Mouse (Mus musculus): ENCODE results near the gene Sv2a. TPM values are rescaled to one million over a fixed set of nuclear protein-coding genes. Genes with fewer than 3 reads are reported as not detected.
"Not testable (repeated sequence)": the region's sequence is repeated elsewhere in the genome, so short reads cannot be mapped to it uniquely, and the experiment has no call there.

The Sv2a gene
- polyA plus RNA-seq, 1 experiment: 2.0 TPM

GRCm38 (mm10) chr3:96239949-96240798, 59.2 kb downstream of the Sv2a start, which contains the start of gene Hist2h2aa2:
Hist2h2aa2 (minus strand) TSS chr3:96240276.
- peak within 1 kb of the TSS; percentile 46 for H3K4me3 ChIP-seq (ENCODE audit: insufficient read depth, low read length)
- peak within 1 kb of the TSS; percentile 91 for H3K27ac ChIP-seq (ENCODE audit: insufficient read depth, low read length)
- not testable (repeated sequence) for H3K4me1 ChIP-seq (ENCODE audit: control insufficient read depth, insufficient read depth, low read length)
- TF ChIP-seq POLR2A (IDR thresholded peaks at IDR 0.05; ENCODE audit: low read depth, low read length): peak; percentile 28

- TF ChIP-seq CTCF (IDR thresholded peaks at IDR 0.05; ENCODE audit: borderline replicate concordance, insufficient read depth, low read length) (no peak), POLR2A (IDR thresholded peaks at IDR 0.05; ENCODE audit: low read depth, low read length) (no peak)
- Histone ChIP-seq H3K4me3 (ENCODE audit: insufficient read depth, low read length) (no peak overlapping the region), H3K4me1 (ENCODE audit: control insufficient read depth, insufficient read depth, low read length) (peaks cover 8% of the 10 kb centered on the region), H3K27ac (ENCODE audit: insufficient read depth, low read length) (peak overlapping the region; percentile 80)
These were observed 59.8 kb downstream of the Sv2a start for GRCm38 (mm10) chr3:96240799-96241197.

- peaks cover 4% of the 10 kb centered on the region; the same call in 1 of the 2 replicates for H3K4me1 ChIP-seq (ENCODE audit: control insufficient read depth, insufficient read depth, low read length)
- peak overlapping the region; percentile 93; the same call in 1 of the 2 replicates for H3K27ac ChIP-seq (ENCODE audit: insufficient read depth, low read length)
- TF ChIP-seq CTCF (IDR thresholded peaks at IDR 0.05; ENCODE audit: borderline replicate concordance, insufficient read depth, low read length): no peak
- TF ChIP-seq POLR2A (IDR thresholded peaks at IDR 0.05; ENCODE audit: low read depth, low read length): no peak; the same call in 1 of the 2 replicates
- no peak overlapping the region for H3K4me3 ChIP-seq (ENCODE audit: insufficient read depth, low read length)
These were observed 63.1 kb downstream of the Sv2a start for GRCm38 (mm10) chr3:96243921-96244572.

Other genes with a start within 250 kb of the Sv2a start
- 53.5 and 57.7 TPM in 2 replicates for gene Plekho1, start 185.2 kb upstream of the Sv2a start, polyA plus RNA-seq (2011; ENCODE audit: insufficient read length, low read depth, missing spikeins)
- gene Vps45, start 122.7 kb upstream of the Sv2a start, polyA plus RNA-seq (2011; ENCODE audit: insufficient read length, low read depth, missing spikeins): 15.5 and 15.6 TPM in 2 replicates
- 26.0 and 30.0 TPM in 2 replicates for gene Otud7b, start 76.6 kb upstream of the Sv2a start, polyA plus RNA-seq (2011; ENCODE audit: insufficient read length, low read depth, missing spikeins)
- gene Mtmr11, start 19.1 kb upstream of the Sv2a start, polyA plus RNA-seq (2011; ENCODE audit: insufficient read length, low read depth, missing spikeins): 41.8 and 52.6 TPM in 2 replicates
- 63.3 and 70.6 TPM in 2 replicates for gene Sf3b4, start 8.8 kb upstream of the Sv2a start, polyA plus RNA-seq (2011; ENCODE audit: insufficient read length, low read depth, missing spikeins)
- 9.6 and 10.4 TPM in 2 replicates for gene Bola1, start 38.6 kb downstream of the Sv2a start, polyA plus RNA-seq (2011; ENCODE audit: insufficient read length, low read depth, missing spikeins)
- gene Hist2h2ab, start 38.7 kb downstream of the Sv2a start, polyA plus RNA-seq (2011; ENCODE audit: insufficient read length, low read depth, missing spikeins): not detected in 2 replicates
- 4.4 and 5.3 TPM in 2 replicates for gene Hist2h2ac, start 39.7 kb downstream of the Sv2a start, polyA plus RNA-seq (2011; ENCODE audit: insufficient read length, low read depth, missing spikeins)
- 1.1 and 1.2 TPM in 2 replicates for gene Hist2h2be, start 40.0 kb downstream of the Sv2a start, polyA plus RNA-seq (2011; ENCODE audit: insufficient read length, low read depth, missing spikeins)
- gene Hist2h3c2, start 58.0 kb downstream of the Sv2a start, polyA plus RNA-seq (2011; ENCODE audit: insufficient read length, low read depth, missing spikeins): 10.0 and 16.5 TPM in 2 replicates
- gene Hist2h2aa2, start 59.1 kb downstream of the Sv2a start, polyA plus RNA-seq (2011; ENCODE audit: insufficient read length, low read depth, missing spikeins): not detected in 2 replicates
- 9.2 and 11.1 TPM in 2 replicates for gene Hist2h2aa1, start 64.3 kb downstream of the Sv2a start, polyA plus RNA-seq (2011; ENCODE audit: insufficient read length, low read depth, missing spikeins)
- gene Hist2h3c1, start 65.5 kb downstream of the Sv2a start, polyA plus RNA-seq (2011; ENCODE audit: insufficient read length, low read depth, missing spikeins): not detected in 2 replicates
- gene Hist2h4, start 82.2 kb downstream of the Sv2a start, polyA plus RNA-seq (2011; ENCODE audit: insufficient read length, low read depth, missing spikeins): 2.5 and 3.7 TPM in 2 replicates
- 2.6 and 7.5 TPM in 2 replicates for gene Hist2h3b, start 87.5 kb downstream of the Sv2a start, polyA plus RNA-seq (2011; ENCODE audit: insufficient read length, low read depth, missing spikeins)
- gene Hist2h2bb, start 88.6 kb downstream of the Sv2a start, polyA plus RNA-seq (2011; ENCODE audit: insufficient read length, low read depth, missing spikeins): 11.0 and 16.1 TPM in 2 replicates
- gene Fcgr1, start 112.8 kb downstream of the Sv2a start, polyA plus RNA-seq (2011; ENCODE audit: insufficient read length, low read depth, missing spikeins): 0.61 TPM in 1 of 2 replicates, not detected in the other